Mouse (Mus musculus) layer of hippocampus, adult 2 months (tissue): ENCODE results near the gene Pcbp4. TPM values are rescaled to one million over a fixed set of nuclear protein-coding genes. Genes with fewer than 3 reads are reported as not detected.

Experiments used
- DNase-seq, 2 experiments: peaks; one replicate each; pipeline ENCODE4 v3.0.0; 2022; ENCODE audit warnings: low spot score in 2 of 2
- H3K27ac ChIP-seq: fragments of 200-600 bp; 2 replicates; pipeline ENCODE4 v1.8.1; 2022
- H3K4me3 ChIP-seq: fragments of 200-600 bp; 2 replicates; pipeline ENCODE4 v1.8.1; 2022; ENCODE audit warnings: mild to moderate bottlenecking
- CTCF ChIP-seq: fragments of 200-600 bp; conservative IDR thresholded peaks from 2 replicates; pipeline ENCODE4 v1.8.1; 2022; ENCODE audit warnings: antibody characterized with exemption, mild to moderate bottlenecking, moderate library complexity
- total RNA-seq, 2 experiments: library from RNA; stranded (reverse); gene quantifications; 2 replicates each; pipeline ENCODE4 v1.2.3; 2021

Gene Pcbp4
- total RNA-seq, 2 experiments from 2014 or later: 187 to 205 TPM

- Histone ChIP-seq H3K27ac (peak overlapping the region; percentile 77), H3K4me3 (no peak overlapping the region)
- peak in 1 of 2 experiments; percentile 15 for DNase-seq
- no peak for TF ChIP-seq CTCF
Measured at GRCm38 (mm10) chr9:106471892-106472291, 18.8 kb downstream of the Pcbp4 start.

DNA sequence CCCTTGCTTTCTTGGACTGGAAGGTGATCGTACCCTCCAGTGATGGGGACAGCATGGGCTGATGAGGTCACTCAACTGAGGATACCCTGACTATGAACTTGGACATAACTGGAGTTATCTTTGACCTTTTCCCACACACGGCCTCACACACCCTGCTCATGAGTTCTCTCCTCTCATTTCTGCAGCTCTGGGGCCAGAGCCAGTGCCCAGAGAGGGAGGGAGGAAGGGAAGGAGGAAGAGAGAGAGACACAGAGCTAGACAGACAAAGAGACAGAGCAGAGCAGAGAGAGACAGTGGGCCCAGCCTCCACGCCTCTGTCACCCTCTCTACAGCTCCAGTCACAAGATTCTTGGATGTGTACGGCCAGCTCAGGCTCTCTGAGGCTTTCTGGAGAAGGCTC, 19.2 kb downstream of the Pcbp4 start:
- peak in 1 of 2 experiments; percentile 9 for DNase-seq
- TF ChIP-seq CTCF: no peak
- peak overlapping the region; percentile 77 for H3K27ac ChIP-seq
- H3K4me3 ChIP-seq: no peak overlapping the region

DNA sequence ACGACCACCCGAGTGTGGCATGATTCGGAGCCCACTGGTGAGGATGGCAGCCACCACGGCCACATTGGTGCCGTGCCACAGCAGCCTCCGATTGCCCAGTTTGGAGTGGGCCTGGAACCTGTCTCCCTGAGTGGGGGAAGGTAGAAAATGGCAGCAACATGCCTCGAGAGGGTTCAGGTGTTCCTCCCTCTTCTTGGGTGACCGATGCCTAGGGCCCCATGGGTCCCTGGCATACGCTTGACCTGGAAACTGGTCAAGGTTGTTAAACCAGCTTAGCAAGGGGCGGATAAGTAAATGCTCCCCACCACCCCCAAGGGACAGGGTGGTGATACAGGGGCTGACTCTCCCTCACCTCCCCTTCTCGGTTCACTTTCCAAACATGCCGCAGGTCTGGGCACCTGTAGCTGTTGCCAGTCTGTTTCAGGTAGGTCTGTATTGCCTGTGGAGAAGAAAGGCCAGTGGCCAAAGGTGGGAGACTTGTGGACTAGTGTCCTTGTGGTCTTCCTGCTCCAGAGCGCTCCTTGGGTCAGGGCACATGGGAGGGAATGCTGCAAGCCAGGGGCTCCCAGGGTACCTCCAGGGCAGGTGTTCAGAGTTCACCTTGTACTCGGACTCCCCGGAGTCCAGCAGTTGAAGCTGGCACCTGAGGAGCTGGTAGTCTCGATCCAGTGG, 20.1 kb downstream of the Pcbp4 start:
- Histone ChIP-seq H3K27ac (peak overlapping the region; percentile 77; the same call in 1 of the 2 replicates), H3K4me3 (no peak overlapping the region)
- TF ChIP-seq CTCF: no peak
- DNase-seq: peak; percentile 0 to 7

GRCm38 (mm10) chr9:106473753-106474105, 20.6 kb downstream of the Pcbp4 start:
- DNase-seq: peak; percentile 0 to 9
- no peak for TF ChIP-seq CTCF
- Histone ChIP-seq H3K27ac (peak overlapping the region; percentile 63; the same call in 1 of the 2 replicates), H3K4me3 (no peak overlapping the region)

GRCm38 (mm10) chr9:106474456-106474855, 21.4 kb downstream of the Pcbp4 start:
- Histone ChIP-seq H3K27ac (peak overlapping the region; percentile 63), H3K4me3 (no peak overlapping the region)
- peak; percentile 80 for TF ChIP-seq CTCF
- peak; percentile 34 to 70 for DNase-seq

DNA sequence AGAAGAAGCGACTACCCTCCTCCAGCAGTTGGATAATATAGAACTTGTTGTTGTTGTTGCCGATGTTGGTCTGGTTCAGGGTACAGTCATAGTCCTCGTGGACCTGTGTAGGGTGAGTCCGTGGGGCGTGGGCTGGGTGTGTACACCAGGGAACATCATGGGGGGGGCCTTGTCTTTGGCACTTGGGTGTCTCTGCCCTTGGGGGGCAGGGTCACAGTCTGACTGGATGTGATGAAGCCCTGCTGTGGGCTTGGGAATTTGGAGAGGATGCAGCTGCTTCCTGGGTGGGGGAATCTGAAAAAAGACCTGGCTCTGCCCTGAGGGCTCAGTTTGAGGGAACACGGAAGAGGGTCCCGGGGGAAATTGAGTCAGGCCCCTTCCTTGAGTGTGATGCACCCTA, 22.0 kb downstream of the Pcbp4 start:
- no peak for TF ChIP-seq CTCF

DNA sequence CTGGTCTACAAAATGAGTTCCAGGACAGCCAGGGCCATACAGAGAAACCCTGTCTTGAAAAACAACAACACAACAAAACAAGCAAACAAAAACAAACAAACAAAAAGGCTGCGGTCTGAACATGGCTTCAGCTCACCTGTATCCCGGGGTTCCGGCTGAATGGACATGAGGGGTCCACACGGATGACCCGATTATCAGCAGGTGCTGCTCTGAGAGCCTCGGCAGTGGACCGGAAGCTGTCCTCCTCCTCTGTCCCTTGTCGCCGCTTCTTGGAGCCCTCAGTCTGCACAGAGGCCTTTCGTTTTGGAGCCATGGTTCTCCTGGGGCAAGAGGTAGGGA, 22.5 kb downstream of the Pcbp4 start, which contains the start of gene Rrp9:
TSS of gene Rrp9 (plus strand) at position 301 of the 339 bp plus-strand sequence.
- no peak for DNase-seq
- TF ChIP-seq CTCF: no peak
- H3K27ac ChIP-seq: peak within 1 kb of the TSS; percentile 80
- peak within 1 kb of the TSS; percentile 41; the same call in 1 of the 2 replicates for H3K4me3 ChIP-seq

More for the DNA sequence above, 22.0 kb downstream of the Pcbp4 start:
- peak in 1 of 2 experiments; percentile 8 for DNase-seq
- peak overlapping the region; percentile 36; the same call in 1 of the 2 replicates for H3K27ac ChIP-seq
- H3K4me3 ChIP-seq: no peak overlapping the region

GRCm38 (mm10) chr9:106476002-106476923, 23.2 kb downstream of the Pcbp4 start:
- Histone ChIP-seq H3K4me3 (peak overlapping the region; percentile 41; the same call in 1 of the 2 replicates), H3K27ac (peak overlapping the region; percentile 80)
- DNase-seq: peak in 1 of 2 experiments; percentile 21
- TF ChIP-seq CTCF: no peak

DNA sequence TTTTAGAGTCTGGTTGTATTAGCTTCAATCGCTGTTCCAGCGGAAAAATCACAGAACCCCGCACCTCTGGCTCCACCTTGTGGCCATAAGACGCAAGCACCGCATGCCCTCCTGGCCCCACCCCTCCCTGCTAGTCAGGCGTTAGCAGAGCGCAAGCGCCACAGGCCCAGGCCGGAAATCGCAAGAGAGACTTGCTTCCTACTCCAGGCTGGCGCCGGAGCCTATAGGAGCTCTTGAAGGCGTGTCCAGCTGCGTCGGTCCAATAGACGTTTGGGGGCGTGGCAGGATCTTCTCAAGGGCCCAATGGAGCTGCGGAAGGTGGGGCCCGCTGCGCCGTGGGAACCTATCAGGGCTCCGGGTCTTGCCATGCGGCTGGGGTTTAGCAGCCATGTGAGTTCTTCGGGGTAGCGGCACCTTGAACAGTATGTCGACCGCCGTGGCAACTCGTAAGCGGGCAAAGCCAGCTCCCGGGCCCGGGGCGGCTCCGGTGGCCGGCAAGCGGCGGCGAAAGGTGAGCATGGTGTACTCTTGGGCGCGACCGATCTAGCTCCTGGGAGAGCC, 23.9 kb downstream of the Pcbp4 start, which contains the start of gene Parp3:
TSS of gene Parp3 (minus strand) at position 26 of the 561 bp plus-strand sequence.
- Histone ChIP-seq H3K4me3 (peak within 1 kb of the TSS; percentile 95), H3K27ac (peak within 1 kb of the TSS; percentile 80)
- DNase-seq: peak; percentile 98 to 100
- peak; percentile 99 for TF ChIP-seq CTCF

GRCm38 (mm10) chr9:106477649-106478048, 24.6 kb downstream of the Pcbp4 start:
- H3K27ac ChIP-seq: peak overlapping the region; percentile 56; the same call in 1 of the 2 replicates
- peak in 1 of 2 experiments; percentile 8 for DNase-seq
- no peak for TF ChIP-seq CTCF
- H3K4me3 ChIP-seq: peak overlapping the region; percentile 95

DNA sequence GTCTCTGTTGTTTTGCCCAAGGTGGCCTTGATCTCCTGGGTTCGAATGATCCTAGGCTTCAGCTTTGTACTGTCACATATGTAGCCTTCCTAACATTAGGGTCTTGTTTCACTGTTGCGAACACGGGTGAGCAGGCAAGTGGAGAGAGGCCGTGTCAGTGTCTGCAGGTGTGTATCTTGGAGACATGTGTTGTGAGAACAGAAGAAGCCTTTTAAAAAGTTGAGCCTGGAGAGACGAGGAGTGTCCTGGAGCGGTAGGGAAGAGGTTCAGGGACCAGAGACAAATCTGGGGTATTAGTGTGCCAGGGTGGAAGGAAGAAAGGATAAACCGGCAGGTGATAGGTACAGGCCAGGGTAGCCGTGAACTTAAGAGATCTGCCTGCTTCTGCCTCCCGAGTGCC, 25.0 kb downstream of the Pcbp4 start:
- no peak overlapping the region for H3K27ac ChIP-seq
- DNase-seq: peak in 1 of 2 experiments; percentile 8
- H3K4me3 ChIP-seq: peak overlapping the region; percentile 95
- TF ChIP-seq CTCF: no peak

DNA sequence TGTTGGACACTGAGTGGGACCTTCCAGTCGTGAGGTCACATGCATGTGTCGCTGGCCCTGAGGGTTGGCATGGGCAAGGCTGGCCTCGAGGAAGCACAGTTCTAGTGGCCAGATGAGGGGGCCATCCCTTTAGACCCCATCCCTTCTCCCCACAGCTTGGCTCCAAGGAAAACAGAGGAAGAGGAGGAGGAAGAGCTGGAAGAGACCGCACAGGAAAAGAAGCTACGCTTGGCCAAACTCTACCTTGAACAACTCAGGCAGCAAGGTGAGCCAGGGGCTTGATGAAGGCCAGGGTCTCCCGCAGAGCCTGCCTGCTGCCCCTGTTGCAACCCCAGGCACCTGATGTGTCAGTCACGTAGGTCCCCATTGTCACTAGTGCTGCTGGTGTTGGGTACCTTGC, 27.4 kb downstream of the Pcbp4 start:
- no peak overlapping the region for H3K27ac ChIP-seq
- no peak overlapping the region for H3K4me3 ChIP-seq
- TF ChIP-seq CTCF: no peak
- DNase-seq: peak in 1 of 2 experiments; percentile 9

GRCm38 (mm10) chr9:106481075-106481474, 28.0 kb downstream of the Pcbp4 start:
- Histone ChIP-seq H3K4me3 (no peak overlapping the region), H3K27ac (no peak overlapping the region)
- DNase-seq: peak in 1 of 2 experiments; percentile 8
- no peak for TF ChIP-seq CTCF
